Mouse (Mus musculus) adrenal gland, adult (tissue): ENCODE measurements around the gene Ipo13.
A peak's percentile ranks its signal among the peaks of the same experiment; 100 is the strongest.

Experiments
- DNase-seq, 2 experiments: peaks; one replicate each; pipeline ENCODE4 v3.0.0; 2022 to 2023; ENCODE audit warnings: low spot score in 1 of 2; ENCODE audit not compliant: inconsistent age in 2 of 2

Ipo13 gene

GRCm38 (mm10) chr4:117915489-117916105 is 798 bp upstream of the Ipo13 start:
- no peak for DNase-seq

GRCm38 (mm10) chr4:117914031-117914430 is 768 bp downstream of the Ipo13 start:
- DNase-seq: no peak

GRCm38 (mm10) chr4:117913421-117913820 is 1.4 kb downstream of the Ipo13 start:
- DNase-seq: no peak

- DNase-seq: no peak
Measured at GRCm38 (mm10) chr4:117912685-117913273, 2.0 kb downstream of the Ipo13 start.

GRCm38 (mm10) chr4:117912131-117912561 is 2.7 kb downstream of the Ipo13 start:
- no peak for DNase-seq

- DNase-seq: no peak
Measured at GRCm38 (mm10) chr4:117908834-117909453, 5.9 kb downstream of the Ipo13 start.

- DNase-seq: no peak
Measured at GRCm38 (mm10) chr4:117906196-117906595, 8.6 kb downstream of the Ipo13 start.

GRCm38 (mm10) chr4:117904761-117905160 is 10.0 kb downstream of the Ipo13 start:
- DNase-seq: no peak

- DNase-seq: no peak
Measured at GRCm38 (mm10) chr4:117904094-117904493, 10.7 kb downstream of the Ipo13 start.

GRCm38 (mm10) chr4:117898111-117898510 is 16.7 kb downstream of the Ipo13 start:
- DNase-seq: no peak

GRCm38 (mm10) chr4:117896031-117896430 is 18.8 kb downstream of the Ipo13 start:
- DNase-seq: no peak

GRCm38 (mm10) chr4:117895339-117895738 is 19.5 kb downstream of the Ipo13 start:
- no peak for DNase-seq

GRCm38 (mm10) chr4:117894601-117895000 is 20.2 kb downstream of the Ipo13 start:
- no peak for DNase-seq

GRCm38 (mm10) chr4:117893376-117893775 is 21.4 kb downstream of the Ipo13 start:
- DNase-seq: peak in 1 of 2 experiments; percentile 75

GRCm38 (mm10) chr4:117891738-117892161 is 23.0 kb downstream of the Ipo13 start, which contains the start of gene Dph2:
Gene Dph2 (minus strand): TSS chr4:117892032.
- peak; percentile 84 to 93 for DNase-seq

GRCm38 (mm10) chr4:117890750-117891149 is 24.0 kb downstream of the Ipo13 start:
- no peak for DNase-seq

- no peak for DNase-seq
Measured at GRCm38 (mm10) chr4:117890031-117890430, 24.8 kb downstream of the Ipo13 start.

- DNase-seq: no peak
Measured at GRCm38 (mm10) chr4:117889471-117889870, 25.3 kb downstream of the Ipo13 start.

- no peak for DNase-seq
Measured at GRCm38 (mm10) chr4:117887920-117888319, 26.9 kb downstream of the Ipo13 start.

- peak; percentile 95 to 97 for DNase-seq
Measured at GRCm38 (mm10) chr4:117887133-117887532, 27.7 kb downstream of the Ipo13 start, which contains the start of gene Atp6v0b. Gene Atp6v0b (minus strand): TSS chr4:117887333.

GRCm38 (mm10) chr4:117886644-117887043 is 28.2 kb downstream of the Ipo13 start:
- DNase-seq: no peak

GRCm38 (mm10) chr4:117885994-117886393 is 28.8 kb downstream of the Ipo13 start:
- no peak for DNase-seq
